In genomic region chr3:17616439-17617070, GRCm38 (mm10) we compare ENCODE assay signal across 8 mouse cellular contexts.
DNase-seq lines count a peak whose midpoint lies in the region.

No protein-coding gene starts in this region.

- DNase-seq in Muller cell, postnatal 12 days (ENCODE audit: inconsistent ontology term), result peak; percentile 93
- DNase-seq in brain, embryonic 18.5 days (ENCODE audit: low read depth, low spot score), result peak; percentile 70
- DNase-seq in heart, adult 9 months (ENCODE audit: low spot score in 2 of 2), result peak; percentile 61 to 78
- DNase-seq in layer of hippocampus, adult 18-20 months (ENCODE audit: low spot score in 2 of 2), result peak; percentile 56 to 78
- peak; percentile 3 for DNase-seq in lung, postnatal 25 days (ENCODE audit: low spot score)
- DNase-seq in right cerebral cortex, postnatal 36 days (ENCODE audit: low spot score in 2 of 2), result peak; percentile 30 to 38
- DNase-seq in gastrocnemius, adult 8-10 months (ENCODE audit: low spot score in 2 of 2), result no peak
- DNase-seq in thymus, adult 18-20 months, result no peak

Comparison
In these comparisons a context has a peak if more than half of its experiments do, and no peak if none do; other contexts are left out.
1. DNase-seq: peak in Muller cell, postnatal 12 days (single experiment), brain, embryonic 18.5 days (single experiment), heart, adult 9 months (2 of 2), layer of hippocampus, adult 18-20 months (2 of 2), lung, postnatal 25 days (single experiment) and right cerebral cortex, postnatal 36 days (2 of 2); none in gastrocnemius, adult 8-10 months (0 of 2) and thymus, adult 18-20 months (0 of 2).